Mouse (Mus musculus): ENCODE measurements around the gene Gtf2ird1.

DNA sequence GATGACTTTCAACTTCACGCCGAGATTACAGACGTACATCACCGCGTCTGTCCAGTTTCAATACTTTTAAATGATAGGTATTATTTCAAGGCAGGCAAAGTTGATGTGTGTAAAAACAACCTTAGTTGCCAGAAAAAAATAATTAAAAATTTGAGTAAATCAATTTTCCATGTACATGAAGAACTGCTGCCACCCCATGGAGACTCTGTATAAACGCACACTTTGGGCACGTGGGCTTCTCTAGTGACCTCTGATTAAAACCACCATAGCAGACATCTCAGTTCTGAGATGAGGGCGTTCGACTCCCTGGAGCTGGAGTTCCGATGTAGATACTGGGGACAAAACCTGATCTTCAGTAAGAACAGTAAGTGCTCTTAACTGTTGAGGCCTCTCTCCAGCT is 115.2 kb downstream of the Gtf2ird1 start:
- TF ChIP-seq CTCF (IDR thresholded peaks at IDR 0.05; ENCODE audit: low read depth, low read length) = peak; percentile 10; the same call in 1 of the 2 replicates
- no peak for TF ChIP-seq POLR2A (IDR thresholded peaks at IDR 0.05; ENCODE audit: extremely low read depth, insufficient read depth, low read length)
